Mouse (Mus musculus) cerebellum, adult 11 months (tissue): ENCODE measurements around the gene Tgfbr3.

Source experiments
- DNase-seq: peaks from one replicate; pipeline ENCODE4 v3.0.0; 2022

Gene Tgfbr3

DNA sequence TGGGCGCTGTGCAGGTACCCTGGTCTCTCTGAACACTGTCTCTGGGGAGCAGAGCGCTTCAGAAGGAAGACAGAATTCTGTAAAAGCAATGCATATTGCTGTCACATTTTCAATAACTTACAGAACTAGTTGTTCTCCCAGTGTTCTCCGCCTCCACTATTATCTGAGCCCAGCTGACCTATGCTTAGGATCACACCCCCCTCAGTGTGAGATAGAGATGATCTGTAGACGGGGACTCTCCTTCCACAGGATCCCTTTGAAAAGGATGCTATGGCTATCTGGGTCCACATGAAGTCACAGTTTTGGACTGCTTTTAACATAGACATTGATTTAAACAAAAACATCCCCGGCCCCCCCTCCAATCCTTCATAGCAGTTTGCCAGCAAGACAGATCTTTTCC is 148.1 kb downstream of the Tgfbr3 start:
- no peak for DNase-seq

DNA sequence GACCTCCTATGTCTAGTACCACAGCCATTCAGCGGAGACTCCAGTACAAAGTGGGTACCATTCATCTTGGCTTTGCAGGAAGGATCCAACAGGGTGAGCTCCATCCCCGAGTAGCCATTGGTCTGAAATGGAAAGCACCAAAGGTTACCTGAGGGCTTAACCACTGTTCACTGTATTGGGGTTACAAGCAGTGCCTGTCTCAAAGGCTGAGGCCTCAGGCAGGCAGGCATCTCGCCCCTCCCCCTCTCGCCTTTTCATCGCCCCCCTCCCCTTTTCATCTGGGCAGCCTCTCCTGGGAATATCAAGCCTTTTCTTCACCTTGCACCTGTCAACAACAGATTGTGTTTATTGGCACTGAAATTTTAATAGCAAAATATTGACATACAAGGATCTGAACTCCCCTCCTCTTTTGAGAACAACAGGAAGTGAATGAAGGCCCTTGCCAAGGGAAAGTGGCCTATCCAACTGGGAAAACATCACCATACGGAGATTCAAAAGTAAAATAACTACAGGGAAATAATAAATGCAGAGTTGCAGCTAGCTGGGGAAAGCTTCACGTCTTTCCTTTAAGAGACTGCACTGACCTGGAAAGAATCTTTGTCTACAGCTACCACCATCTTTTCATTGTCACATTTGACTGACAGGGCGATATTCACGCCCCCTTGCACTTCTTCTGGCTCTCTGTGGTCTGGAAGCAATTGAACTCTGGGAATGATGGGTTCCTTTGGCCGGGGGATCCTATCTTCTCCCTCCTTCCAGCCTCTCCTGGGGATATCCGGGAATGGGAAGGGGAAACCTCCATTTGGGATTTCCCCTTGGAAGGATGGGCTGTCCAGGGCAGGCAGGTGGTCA is 149.4 kb downstream of the Tgfbr3 start:
- no peak for DNase-seq

DNA sequence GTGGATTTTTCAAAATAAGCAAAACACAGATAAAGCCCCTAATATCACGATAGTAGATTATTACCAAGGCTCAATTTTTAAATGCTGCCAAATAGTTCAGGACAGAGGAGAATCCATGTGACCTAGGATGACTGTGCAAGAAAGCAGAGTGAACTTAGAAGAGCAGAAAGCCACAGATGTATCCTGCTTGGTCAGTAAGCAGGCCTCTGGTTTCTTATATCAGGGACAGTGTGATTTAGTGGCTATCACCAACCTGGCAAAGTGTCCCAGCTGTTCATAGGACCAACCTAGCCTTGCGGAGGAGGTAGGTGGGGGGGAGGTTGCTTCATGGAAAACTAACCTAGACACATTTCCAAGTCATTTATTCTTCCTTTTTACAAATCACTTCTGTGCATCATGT is 156.1 kb downstream of the Tgfbr3 start:
- no peak for DNase-seq

GRCm38 (mm10) chr5:107132231-107132630 is 157.2 kb downstream of the Tgfbr3 start:
- DNase-seq = no peak

GRCm38 (mm10) chr5:107129304-107129703 is 160.1 kb downstream of the Tgfbr3 start:
- no peak for DNase-seq

GRCm38 (mm10) chr5:107126561-107126960 is 162.9 kb downstream of the Tgfbr3 start:
- DNase-seq = no peak

GRCm38 (mm10) chr5:107125131-107125530 is 164.3 kb downstream of the Tgfbr3 start:
- DNase-seq = no peak

- DNase-seq = no peak
Observed at GRCm38 (mm10) chr5:107124531-107124930, 164.9 kb downstream of the Tgfbr3 start.

- no peak for DNase-seq
Observed at GRCm38 (mm10) chr5:107122622-107123021, 166.8 kb downstream of the Tgfbr3 start.

GRCm38 (mm10) chr5:107121086-107121485 is 168.3 kb downstream of the Tgfbr3 start:
- DNase-seq = no peak

GRCm38 (mm10) chr5:107120624-107121023 is 168.8 kb downstream of the Tgfbr3 start:
- no peak for DNase-seq

DNA sequence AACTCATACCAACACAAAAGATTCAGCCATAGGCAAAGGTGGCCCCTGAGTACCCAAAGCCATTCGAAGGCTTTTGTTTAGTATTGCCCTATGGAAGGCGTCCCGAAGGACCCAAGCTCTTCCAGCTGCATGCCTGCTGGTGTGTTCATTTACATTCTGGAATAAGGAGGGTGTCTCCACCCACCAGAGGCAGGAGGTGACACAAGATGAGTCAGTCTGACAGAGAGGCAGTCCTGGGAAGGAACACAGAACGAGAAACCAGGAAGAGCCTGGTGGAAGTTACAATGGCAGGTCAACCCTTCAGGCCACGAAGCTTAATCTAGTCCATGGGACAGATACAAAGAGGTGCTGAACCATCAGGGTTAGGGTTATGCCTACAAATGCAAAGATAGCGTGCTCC is 169.5 kb downstream of the Tgfbr3 start:
- no peak for DNase-seq

- no peak for DNase-seq
Observed at GRCm38 (mm10) chr5:107116821-107117220, 172.6 kb downstream of the Tgfbr3 start.

- DNase-seq = no peak
Observed at GRCm38 (mm10) chr5:107112656-107113275, 176.7 kb downstream of the Tgfbr3 start.

DNA sequence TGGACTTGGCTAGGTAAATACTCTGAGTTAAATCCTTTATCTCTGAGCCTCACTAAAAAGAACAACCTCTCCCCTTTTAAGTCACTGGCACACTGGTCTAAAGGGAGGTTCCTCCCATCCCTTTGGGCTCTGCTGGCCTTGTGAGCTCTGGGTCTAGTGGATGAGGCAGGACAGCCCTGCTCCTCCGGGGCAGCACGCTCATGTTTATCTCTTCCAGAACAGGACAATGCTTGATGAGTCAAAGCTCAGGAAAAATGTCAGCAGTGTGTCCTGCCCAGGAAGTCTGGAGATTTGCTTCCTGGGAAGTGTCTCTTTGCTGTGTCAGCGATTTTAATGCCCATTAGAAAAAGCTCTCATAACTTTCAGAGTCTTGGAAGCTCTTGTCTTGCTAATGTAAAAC is 177.6 kb downstream of the Tgfbr3 start:
- DNase-seq = no peak

GRCm38 (mm10) chr5:107110880-107111520 is 178.4 kb downstream of the Tgfbr3 start:
- DNase-seq = no peak

- no peak for DNase-seq
Observed at GRCm38 (mm10) chr5:107110089-107110879, 179.1 kb downstream of the Tgfbr3 start.

DNA sequence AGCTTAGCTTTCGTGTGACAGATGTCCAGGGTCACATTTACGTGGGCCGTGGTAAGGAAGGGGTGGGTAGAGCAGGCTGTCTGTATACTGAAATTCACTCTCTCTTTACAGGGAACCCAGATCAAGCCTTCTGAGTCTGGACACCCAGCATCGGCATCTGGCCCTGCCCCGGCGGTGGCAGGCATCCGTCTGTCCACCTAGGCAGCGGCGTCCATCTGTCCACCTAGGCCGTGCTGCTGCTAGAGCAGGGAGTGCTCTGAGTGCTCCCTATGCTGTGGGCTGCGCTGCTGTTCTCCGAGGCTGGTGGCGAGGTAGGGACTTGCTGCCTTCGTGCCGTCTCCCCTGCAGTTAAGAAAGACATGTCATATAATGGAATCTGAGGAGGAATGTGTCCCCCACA is 180.0 kb downstream of the Tgfbr3 start:
- DNase-seq = no peak

- no peak for DNase-seq
Observed at GRCm38 (mm10) chr5:107106793-107107192, 182.6 kb downstream of the Tgfbr3 start.

- DNase-seq = no peak
Observed at GRCm38 (mm10) chr5:107106139-107106538, 183.3 kb downstream of the Tgfbr3 start.

- DNase-seq = no peak
Observed at GRCm38 (mm10) chr5:107103591-107103990, 185.8 kb downstream of the Tgfbr3 start.

GRCm38 (mm10) chr5:107102916-107103315 is 186.5 kb downstream of the Tgfbr3 start:
- DNase-seq = no peak

- no peak for DNase-seq
Observed at GRCm38 (mm10) chr5:107101684-107102083, 187.7 kb downstream of the Tgfbr3 start.
